Mouse (Mus musculus): ENCODE results near the gene Sox6.
A peak's percentile ranks its signal among the peaks of the same experiment; 100 is the strongest.

Gene Sox6

DNA sequence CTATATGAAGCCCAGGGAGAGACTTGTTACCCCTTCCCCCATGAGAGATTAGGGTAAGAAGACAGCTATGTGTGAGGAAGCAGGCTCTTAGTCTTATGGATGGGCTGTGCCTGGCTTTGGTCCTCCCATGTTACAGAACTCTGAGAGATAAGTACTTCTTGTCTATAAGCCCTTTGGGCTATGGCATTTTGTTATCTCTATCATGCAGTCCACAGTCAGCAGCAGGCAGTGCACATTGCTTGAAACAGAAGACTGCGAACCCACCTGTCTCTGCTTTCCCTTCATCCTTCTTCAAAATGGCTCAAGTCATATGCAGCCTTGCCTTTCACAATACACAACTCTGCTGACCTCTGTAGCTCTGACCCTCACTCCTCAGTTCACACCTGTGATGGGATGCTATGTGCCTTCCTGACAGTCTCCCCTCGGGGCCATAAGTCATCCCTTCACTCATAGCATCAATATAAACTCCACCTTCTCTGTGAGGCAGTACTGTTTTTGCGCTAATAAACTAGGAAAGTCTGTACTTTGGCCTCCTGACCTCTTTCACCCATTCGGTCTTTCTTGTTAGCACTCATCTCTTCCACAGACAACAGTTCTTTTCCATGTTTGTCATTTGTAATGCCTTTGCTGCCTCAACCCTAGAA is 143.4 kb downstream of the Sox6 start:
- peak; percentile 2 to 8 for DNase-seq (ENCODE audit: low spot score in 2 of 2)

GRCm38 (mm10) chr7:115891482-115891881 is 147.1 kb downstream of the Sox6 start:
- DNase-seq (ENCODE audit: low spot score in 2 of 2), result no peak

GRCm38 (mm10) chr7:115889926-115890325 is 148.7 kb downstream of the Sox6 start:
- no peak for DNase-seq (ENCODE audit: low spot score in 2 of 2)

DNA sequence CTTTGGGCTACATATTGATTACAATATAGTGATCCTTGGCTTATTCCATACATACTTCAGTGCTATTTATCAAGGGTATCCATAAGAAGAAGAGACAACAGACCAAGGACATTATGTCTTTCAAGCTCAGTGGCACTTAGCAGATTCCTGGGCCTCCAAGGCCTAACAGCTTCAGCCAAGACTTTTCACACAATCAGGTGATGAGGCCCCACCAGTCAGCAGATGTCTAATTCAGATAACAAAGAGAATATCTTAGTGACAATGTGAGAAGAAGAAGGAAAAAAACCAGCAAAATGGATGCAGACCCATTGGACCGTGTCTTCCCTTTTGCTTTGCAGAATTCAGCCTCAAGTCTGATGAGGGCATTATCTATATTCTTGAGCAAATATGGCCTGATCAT is 150.0 kb downstream of the Sox6 start:
- DNase-seq (ENCODE audit: low spot score in 2 of 2), result no peak

GRCm38 (mm10) chr7:115888120-115888519 is 150.5 kb downstream of the Sox6 start:
- DNase-seq (ENCODE audit: low spot score in 2 of 2), result no peak

GRCm38 (mm10) chr7:115872903-115873302 is 165.7 kb downstream of the Sox6 start:
- DNase-seq (ENCODE audit: low spot score in 2 of 2), result no peak

GRCm38 (mm10) chr7:115868504-115868903 is 170.1 kb downstream of the Sox6 start:
- no peak for DNase-seq (ENCODE audit: low spot score in 2 of 2)

GRCm38 (mm10) chr7:115867518-115868270 is 170.9 kb downstream of the Sox6 start:
- DNase-seq (ENCODE audit: low spot score in 2 of 2), result no peak

DNA sequence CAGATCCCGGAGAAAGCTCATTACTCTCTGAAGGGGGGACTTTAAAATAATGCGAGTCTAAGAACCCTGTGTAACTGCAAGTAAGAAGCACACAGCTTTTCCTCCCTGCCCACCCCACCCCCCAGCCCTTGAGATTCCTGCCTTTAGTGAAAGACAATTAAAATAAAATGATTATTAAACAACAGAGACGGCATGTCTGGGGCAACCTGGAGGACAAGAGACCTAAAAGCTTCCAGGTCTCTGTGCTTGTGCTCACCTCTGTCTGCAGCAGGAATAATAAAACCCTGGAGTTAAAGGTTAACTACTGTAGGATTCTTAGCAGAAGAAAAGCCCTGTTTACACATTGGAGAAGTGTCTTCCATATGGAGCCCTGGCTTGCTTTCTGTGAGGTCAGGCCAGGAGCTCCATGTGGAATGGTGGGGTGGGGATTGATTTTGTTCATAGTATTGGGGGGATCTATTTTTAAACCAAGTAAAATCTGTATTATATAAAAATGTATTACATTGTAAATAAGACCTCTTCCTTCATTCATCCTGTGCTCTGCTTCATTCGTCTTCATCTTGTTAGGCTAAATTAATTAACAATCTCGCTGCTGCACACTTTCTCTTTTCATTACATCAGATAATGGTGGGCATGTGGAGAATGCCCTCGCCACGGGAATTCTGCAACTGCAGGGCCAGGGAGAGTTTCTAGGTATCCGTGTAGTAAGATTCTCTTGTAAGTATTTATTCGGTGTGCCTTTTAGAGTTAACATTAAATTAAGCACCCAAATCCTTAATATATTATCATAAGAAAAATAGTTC is 171.7 kb downstream of the Sox6 start:
- no peak for DNase-seq (ENCODE audit: low spot score in 2 of 2)

DNA sequence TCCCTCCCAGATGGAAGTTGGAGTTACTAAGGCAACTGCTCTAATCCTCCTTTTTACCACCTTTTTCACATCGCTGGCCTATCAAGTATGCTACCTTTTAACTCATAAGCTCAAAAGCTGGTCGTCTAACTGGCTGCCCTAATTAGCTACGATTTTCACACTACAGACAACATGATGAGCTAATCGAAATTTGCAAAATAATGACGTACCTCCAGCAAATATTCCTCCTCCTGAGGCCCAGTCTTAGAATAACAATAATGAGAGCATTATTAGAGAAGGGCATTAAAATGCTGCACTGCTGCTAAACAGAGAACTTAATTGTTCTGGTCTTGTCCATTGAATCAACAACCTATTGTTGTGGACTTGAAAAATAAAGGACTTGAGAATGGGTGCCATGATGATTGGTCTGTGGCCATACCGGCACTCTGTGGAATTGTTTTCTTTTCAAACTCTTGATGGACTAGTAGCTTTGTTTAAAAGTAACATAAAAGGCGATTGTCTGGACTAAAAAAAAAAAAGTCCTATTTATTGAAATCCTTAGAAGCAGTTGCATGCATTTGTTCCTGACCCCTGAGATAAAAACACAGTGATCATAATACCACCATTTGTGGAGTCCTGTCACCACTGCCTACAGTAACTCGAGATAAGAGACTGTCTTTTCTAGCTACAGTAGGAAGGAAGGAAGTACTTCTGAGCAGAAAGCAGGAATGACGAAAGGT is 172.5 kb downstream of the Sox6 start:
- DNase-seq (ENCODE audit: low spot score in 2 of 2), result no peak

DNA sequence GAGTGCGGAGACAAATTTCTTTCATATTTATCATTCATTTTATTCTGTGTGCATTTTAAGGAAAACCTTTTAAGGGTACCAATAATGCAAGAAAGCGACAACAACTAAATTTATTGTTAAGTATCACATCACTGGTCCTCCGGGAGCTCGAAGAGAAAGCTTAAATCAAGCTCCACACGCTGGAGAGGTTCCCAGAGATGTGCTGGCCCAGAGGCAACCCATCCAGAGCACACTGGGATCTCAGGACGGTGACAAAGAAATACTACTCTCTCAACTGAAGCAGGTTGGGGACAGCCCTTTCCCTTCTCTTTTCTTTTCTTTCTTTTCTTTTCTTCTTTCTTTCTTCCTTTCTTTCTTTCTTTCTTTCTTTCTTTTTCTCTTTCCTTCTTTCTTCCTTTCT is 173.4 kb downstream of the Sox6 start:
- DNase-seq (ENCODE audit: low spot score in 2 of 2), result no peak

DNA sequence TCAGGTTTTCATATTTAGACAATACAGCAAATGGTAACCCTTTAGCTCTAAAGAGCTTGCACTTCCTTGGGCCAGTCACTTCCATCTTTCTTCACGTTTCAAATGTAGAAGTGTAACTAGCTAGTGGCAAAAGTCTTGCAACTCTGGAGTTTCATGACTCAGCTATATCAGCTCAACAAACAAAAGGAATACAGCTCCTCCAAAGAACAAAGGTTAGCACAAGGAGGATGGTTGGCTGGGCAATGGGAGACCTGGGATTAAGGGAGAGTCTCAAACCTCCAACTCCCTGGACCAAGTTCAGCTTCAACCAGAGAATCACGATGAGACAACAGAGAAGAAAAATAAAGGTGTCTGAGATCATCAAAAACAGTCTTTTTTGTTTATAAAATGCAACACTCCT is 174.2 kb downstream of the Sox6 start:
- DNase-seq (ENCODE audit: low spot score in 2 of 2), result no peak

GRCm38 (mm10) chr7:115859691-115860401 is 178.8 kb downstream of the Sox6 start:
- DNase-seq (ENCODE audit: low spot score in 2 of 2), result no peak

DNA sequence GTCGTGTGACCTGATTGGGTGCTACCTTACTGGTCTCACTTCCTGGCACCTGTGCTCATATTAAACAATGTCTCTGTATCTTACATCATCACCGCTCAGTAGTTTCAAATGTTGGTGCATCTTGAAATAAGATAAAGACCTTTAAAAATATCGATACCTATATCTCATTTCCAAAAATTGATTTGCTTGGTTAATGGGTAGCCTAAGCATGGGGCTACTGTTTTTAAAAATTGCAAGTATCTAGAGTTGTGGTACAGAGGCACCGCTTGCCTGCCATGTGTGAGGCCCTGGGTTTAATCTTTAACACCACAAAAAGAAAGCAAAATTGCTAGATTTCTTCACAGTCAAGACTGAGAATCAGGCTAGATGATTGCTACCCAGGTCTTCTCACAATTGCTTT is 187.5 kb downstream of the Sox6 start:
- DNase-seq (ENCODE audit: low spot score in 2 of 2), result no peak

- DNase-seq (ENCODE audit: low spot score in 2 of 2), result no peak
Measured at GRCm38 (mm10) chr7:115845791-115846366, 192.7 kb downstream of the Sox6 start.

DNA sequence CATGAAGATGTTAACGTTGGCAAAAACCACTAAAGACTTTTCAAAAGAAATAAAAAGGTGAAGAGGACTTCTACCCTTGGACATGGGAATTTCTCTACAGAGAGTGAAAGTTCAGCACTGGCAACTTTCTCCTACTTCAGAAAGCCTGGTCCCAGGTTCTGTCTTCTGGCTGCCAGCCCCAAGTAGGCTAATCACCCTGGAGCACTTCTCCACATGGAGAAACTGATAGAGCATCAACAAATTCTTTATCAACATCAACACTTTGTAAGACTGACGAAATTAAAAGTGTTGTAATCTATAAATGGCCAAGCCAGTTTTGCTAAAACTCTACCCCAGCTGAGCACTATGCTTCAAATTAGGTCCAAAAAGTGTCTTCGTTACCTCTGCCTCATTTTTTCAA is 193.7 kb downstream of the Sox6 start:
- peak; percentile 14 to 26 for DNase-seq (ENCODE audit: low spot score in 2 of 2)

DNA sequence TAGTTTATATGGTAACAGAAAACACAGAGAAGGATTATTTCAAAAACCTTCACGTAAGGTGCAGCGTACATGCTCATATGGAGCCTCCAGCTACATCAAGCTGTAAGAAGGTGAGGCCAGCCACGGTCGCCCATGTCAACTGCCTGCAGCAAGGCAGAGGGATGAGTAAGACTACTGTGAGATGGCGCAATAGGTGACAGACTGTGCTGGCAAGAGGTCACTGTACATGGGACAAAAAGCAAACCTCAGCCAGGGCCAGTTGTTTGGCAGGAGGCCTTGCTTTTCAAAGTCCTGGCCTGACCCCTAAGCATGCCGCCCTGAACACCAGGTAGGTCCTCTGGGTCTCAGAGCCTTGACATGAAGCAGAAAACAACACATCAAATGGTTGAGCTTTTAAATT is 194.2 kb downstream of the Sox6 start:
- peak; percentile 24 to 38 for DNase-seq (ENCODE audit: low spot score in 2 of 2)

- no peak for DNase-seq (ENCODE audit: low spot score in 2 of 2)
Measured at GRCm38 (mm10) chr7:115842251-115842650, 196.3 kb downstream of the Sox6 start.

GRCm38 (mm10) chr7:115840613-115841012 is 198.0 kb downstream of the Sox6 start:
- DNase-seq (ENCODE audit: low spot score in 2 of 2), result no peak

DNA sequence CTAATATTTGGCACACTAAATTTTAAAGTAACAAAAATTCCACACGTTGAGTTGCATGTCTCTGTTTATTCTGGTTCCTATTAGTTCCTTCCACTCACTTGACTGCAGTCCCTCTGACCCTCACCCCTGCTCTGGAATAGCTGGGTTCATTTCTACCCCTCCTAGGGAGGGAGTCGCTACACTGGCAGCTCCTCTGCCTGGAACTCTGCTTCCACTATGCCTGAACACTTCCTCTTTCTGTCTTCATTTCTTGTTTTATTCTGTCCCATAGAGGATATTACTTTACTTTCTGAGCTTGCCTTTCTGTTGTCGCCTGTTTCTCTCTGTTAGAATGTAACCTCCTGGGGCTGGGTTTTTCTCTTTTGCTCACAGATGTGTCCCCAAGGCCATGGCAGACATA is 203.6 kb downstream of the Sox6 start:
- no peak for DNase-seq (ENCODE audit: low spot score in 2 of 2)

GRCm38 (mm10) chr7:115833701-115834100 is 204.9 kb downstream of the Sox6 start:
- no peak for DNase-seq (ENCODE audit: low spot score in 2 of 2)
